ENCODE assay signal across 11 mouse cellular contexts in the genomic region with DNA sequence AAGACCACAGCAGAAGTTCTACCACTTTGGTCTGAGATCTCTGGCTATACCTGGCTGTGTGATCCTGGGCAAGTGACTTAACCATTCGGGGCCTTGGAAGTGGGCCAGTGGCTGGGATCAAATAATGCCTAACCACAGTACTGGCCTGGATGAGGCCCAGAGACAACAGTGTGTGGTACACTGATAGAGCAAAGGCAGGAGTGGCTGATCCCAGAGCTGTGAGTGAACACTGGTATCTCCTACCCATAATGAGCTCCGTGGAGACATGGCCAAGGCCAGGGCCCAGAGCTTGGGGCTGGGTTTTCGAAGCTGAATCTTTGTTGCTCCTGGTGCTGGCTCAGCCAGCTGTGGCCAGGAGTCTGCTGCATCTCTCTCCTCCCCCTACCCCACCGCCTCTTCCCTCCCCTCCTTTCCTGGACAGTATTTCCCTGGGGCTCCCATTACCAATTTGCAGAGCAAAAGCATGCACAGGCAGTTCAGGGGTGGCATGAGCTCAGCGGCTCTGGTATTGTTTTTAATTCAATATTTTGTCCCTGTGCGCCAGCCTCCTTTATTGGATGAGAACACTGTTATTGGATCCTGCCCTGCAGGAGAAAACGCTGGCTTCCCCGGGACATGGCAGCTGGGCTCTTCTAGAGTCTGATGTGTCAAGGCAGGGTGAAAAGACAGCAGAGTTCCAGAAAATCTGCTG. TPM values are rescaled to one million over a fixed set of nuclear protein-coding genes. Genes with fewer than 3 reads are reported as not detected.
DNase-seq lines count a peak whose midpoint lies in the region; ATAC-seq lines count a peak whose summit lies in the region.
"Had no signal": no experiment of that assay in that cellular context is flagged by ENCODE, and none has a peak within 500 bp of the region (broad histone marks: within the 10 kb centered on the region; RNA-seq: fewer than 3 reads in every experiment).

No protein-coding gene starts in this region.

- peaks cover 3% of the 10 kb centered on the region; the same call in 1 of the 2 replicates for H3K9me3 ChIP-seq in hindbrain, embryonic 11.5 days (ENCODE audit: control insufficient read depth, low read length)
- no peaks in the 10 kb centered on the region for H3K9me3 ChIP-seq in midbrain, embryonic 11.5 days (ENCODE audit: control insufficient read depth, low read length)

- H3K4me1 ChIP-seq in hindbrain, embryonic 11.5 days (replicated peaks; ENCODE audit: control insufficient read depth, insufficient read depth, low read length): no peaks in the 10 kb centered on the region
- H3K4me1 ChIP-seq in midbrain, embryonic 11.5 days (ENCODE audit: control insufficient read depth, insufficient read depth, low read length): no peaks in the 10 kb centered on the region; the same call in 1 of the 2 replicates
- H3K4me1 ChIP-seq: heart, embryonic 13.5 days had no signal

- H3K27ac ChIP-seq in hindbrain, embryonic 11.5 days (ENCODE audit: low read depth, low read length): peak overlapping the region; percentile 80
- peak overlapping the region; percentile 30 for H3K27ac ChIP-seq in midbrain, embryonic 11.5 days (ENCODE audit: low read depth, low read length)
- H3K27ac ChIP-seq: heart, embryonic 13.5 days had no signal

- no peaks in the 10 kb centered on the region for H3K27me3 ChIP-seq in hindbrain, embryonic 11.5 days (ENCODE audit: control insufficient read depth, insufficient read depth, low read length)
- no peaks in the 10 kb centered on the region for H3K27me3 ChIP-seq in midbrain, embryonic 11.5 days (ENCODE audit: control insufficient read depth, insufficient read depth, low read length)
- H3K27me3 ChIP-seq: heart, embryonic 13.5 days had no signal

- 0 out of 2 replicates have a peak overlapping the region, but pooled peaks have one; percentile 7 for H3K4me2 ChIP-seq in hindbrain, embryonic 11.5 days (replicated peaks; ENCODE audit: low read depth, low read length)
- H3K4me2 ChIP-seq in midbrain, embryonic 11.5 days: no peak overlapping the region
- H3K4me2 ChIP-seq: heart, embryonic 13.5 days had no signal

- WGBS in hindbrain, embryonic 11.5 days: 49% methylated on average over 8 of the region's 8 CpGs
- 64% methylated on average over 8 of the region's 8 CpGs for WGBS in midbrain, embryonic 11.5 days

- no peaks in the 10 kb centered on the region for H3K36me3 ChIP-seq in hindbrain, embryonic 11.5 days (ENCODE audit: control insufficient read depth, insufficient read depth, low read length)
- no peaks in the 10 kb centered on the region for H3K36me3 ChIP-seq in midbrain, embryonic 11.5 days (ENCODE audit: control insufficient read depth, insufficient read depth, low read length)
- H3K36me3 ChIP-seq: heart, embryonic 13.5 days had no signal

- peak; percentile 27 for DNase-seq in adrenal gland, postnatal 14 days
- no peak for DNase-seq in adrenal gland, postnatal 4 days (ENCODE audit: low spot score in 2 of 2)
- peak; percentile 91 for DNase-seq in MN1 (ENCODE audit: low spot score)
- DNase-seq in hindbrain, embryonic 11.5 days (ENCODE audit: low spot score): peak; percentile 49
- no peak for DNase-seq in midbrain, embryonic 11.5 days (ENCODE audit: low spot score, missing footprints)
- DNase-seq in B cell, adult 2 months: no peak
- DNase-seq in right cerebral cortex, adult 2 months (ENCODE audit: low spot score in 2 of 2): no peak
- DNase-seq: liver, postnatal 0 days had no signal

- peak; percentile 75 for ATAC-seq in hindbrain, embryonic 11.5 days (ENCODE audit: low FRiP score)
- ATAC-seq in midbrain, embryonic 11.5 days (ENCODE audit: low FRiP score): peak; percentile 55; the same call in 1 of the 2 replicates
- ATAC-seq in megakaryocyte progenitor cell, adult 5-6 weeks (replicated peaks; ENCODE audit: poor library complexity): no peak; the same call in 1 of the 2 replicates
- ATAC-seq: liver, postnatal 0 days had no signal

- H3K4me3 ChIP-seq in hindbrain, embryonic 11.5 days (ENCODE audit: low read depth, low read length): no peak overlapping the region
- H3K4me3 ChIP-seq in midbrain, embryonic 11.5 days (ENCODE audit: low read depth, low read length): no peak overlapping the region
- H3K4me3 ChIP-seq: heart, embryonic 13.5 days; myocyte had no signal

- H3K9ac ChIP-seq in hindbrain, embryonic 11.5 days (ENCODE audit: low read depth, low read length): no peak overlapping the region; the same call in 1 of the 2 replicates
- no peak overlapping the region; the same call in 1 of the 2 replicates for H3K9ac ChIP-seq in midbrain, embryonic 11.5 days (ENCODE audit: low read length)
- H3K9ac ChIP-seq: heart, embryonic 13.5 days; liver, postnatal 0 days had no signal

RNA-seq across cellular contexts. Expression of a gene that starts 13.2 kb away (rescaled TPM):
- 18.4 and 20.5 TPM in 2 replicates for total RNA-seq in adrenal gland, postnatal 14 days (2021)
- 10 to 100 TPM; 26.7 to 29.0 TPM for total RNA-seq in adrenal gland, postnatal 4 days (2021)
- 90.1 and 104 TPM in 2 replicates for polyA plus RNA-seq in hindbrain, embryonic 11.5 days (2014; fragmentation: Nextera tagmentation; extraction: Ambion mirVana)
- 98.8 and 109 TPM in 2 replicates for polyA plus RNA-seq in midbrain, embryonic 11.5 days (2014; fragmentation: Nextera tagmentation; extraction: Ambion mirVana)
- 22.5 and 26.0 TPM in 2 replicates for total RNA-seq in megakaryocyte progenitor cell, adult 5-6 weeks (2015)
- total RNA-seq in megakaryocyte progenitor cell, adult 5-6 weeks (2017): 44.0 and 52.0 TPM in 2 replicates

Comparison
In these comparisons a context has a peak if more than half of its experiments do, and no peak if none do; other contexts are left out.
1. DNase-seq: peak in adrenal gland, postnatal 14 days (single experiment), MN1 (single experiment) and hindbrain, embryonic 11.5 days (single experiment); none in adrenal gland, postnatal 4 days (0 of 2), midbrain, embryonic 11.5 days (single experiment), B cell, adult 2 months (0 of 2) and right cerebral cortex, adult 2 months (0 of 2).